ENCODE assay signal across 14 mouse cellular contexts in genomic region chr1:106428580-106428979, GRCm38 (mm10).
DNase-seq lines count a peak whose midpoint lies in the region; ATAC-seq and TF ChIP-seq lines count a peak whose summit lies in the region.
"Had no signal": no experiment of that assay in that cellular context is flagged by ENCODE, and none has a peak within 500 bp of the region (broad histone marks: within the 10 kb centered on the region; RNA-seq: fewer than 3 reads in every experiment).

No protein-coding gene starts in this region.

- TF ChIP-seq CTCF in thymus, adult 2 months (IDR thresholded peaks at IDR 0.05; ENCODE audit: borderline replicate concordance, control insufficient read depth, extremely low read depth, insufficient read depth, low read length, poor library complexity): no peak

- no peak for DNase-seq in hindbrain, embryonic 11.5 days (ENCODE audit: low spot score)
- DNase-seq in thymus, adult 2 months: peak; percentile 21
- no peak for DNase-seq in thymus, adult 18-20 months
- peak; percentile 35 for DNase-seq in thymus, postnatal 4 days
- DNase-seq in adrenal gland, postnatal 14 days: no peak
- no peak for DNase-seq in gastrocnemius, postnatal 14 days
- DNase-seq: adrenal gland, adult 2 months; kidney, postnatal 14 days; liver; lung, adult 2 months; lung, postnatal 4 days had no signal

- no peaks in the 10 kb centered on the region for H3K4me1 ChIP-seq in hindbrain, embryonic 12.5 days
- no peaks in the 10 kb centered on the region for H3K4me1 ChIP-seq in hindbrain, embryonic 11.5 days (replicated peaks; ENCODE audit: control insufficient read depth, insufficient read depth, low read length)
- peaks cover 6% of the 10 kb centered on the region for H3K4me1 ChIP-seq in thymus, adult 2 months (replicated peaks; ENCODE audit: control insufficient read depth, insufficient read depth, low read length)

- H3K27ac ChIP-seq in hindbrain, embryonic 12.5 days: no peak overlapping the region
- H3K27ac ChIP-seq in hindbrain, embryonic 11.5 days (ENCODE audit: low read depth, low read length): no peak overlapping the region
- H3K27ac ChIP-seq in thymus, adult 2 months (ENCODE audit: control insufficient read depth, insufficient read depth, low read length): no peak overlapping the region

- H3K4me3 ChIP-seq in hindbrain, embryonic 12.5 days: no peak overlapping the region
- H3K4me3 ChIP-seq in hindbrain, embryonic 11.5 days (ENCODE audit: low read depth, low read length): no peak overlapping the region
- no peak overlapping the region for H3K4me3 ChIP-seq in thymus, adult 2 months (ENCODE audit: control insufficient read depth, insufficient read depth, low read length)
- no peak overlapping the region for H3K4me3 ChIP-seq in myocyte
- H3K4me3 ChIP-seq: erythroblast, embryonic 14.5 days had no signal

- no peak overlapping the region for H3ac ChIP-seq in myocyte (ENCODE audit: control insufficient read depth, insufficient read length)

- 73% methylated on average over 4 of the region's 4 CpGs for WGBS in hindbrain, embryonic 12.5 days
- WGBS in hindbrain, embryonic 11.5 days: 73% methylated on average over 4 of the region's 4 CpGs
- WGBS in thymus, adult 2 months: 18% methylated on average over 4 of the region's 4 CpGs

- H3K4me2 ChIP-seq in hindbrain, embryonic 12.5 days (replicated peaks): no peak overlapping the region
- H3K4me2 ChIP-seq in hindbrain, embryonic 11.5 days (replicated peaks; ENCODE audit: low read depth, low read length): no peak overlapping the region
- no peak overlapping the region for H3K4me2 ChIP-seq in myocyte (ENCODE audit: low read depth)

- H3K36me3 ChIP-seq in hindbrain, embryonic 12.5 days: no peaks in the 10 kb centered on the region
- H3K36me3 ChIP-seq in hindbrain, embryonic 11.5 days (ENCODE audit: control insufficient read depth, insufficient read depth, low read length): no peaks in the 10 kb centered on the region
- no peaks in the 10 kb centered on the region for H3K36me3 ChIP-seq in thymus, adult 2 months (ENCODE audit: control insufficient read depth, insufficient read depth, low read length)
- no peaks in the 10 kb centered on the region for H3K36me3 ChIP-seq in myocyte (ENCODE audit: control insufficient read depth, insufficient read depth)

- no peaks in the 10 kb centered on the region for H3K79me2 ChIP-seq in myocyte (ENCODE audit: control insufficient read depth, insufficient read depth)

- 0 out of 2 replicates have a peak, but pooled peaks have one; percentile 29 for ATAC-seq in hindbrain, embryonic 12.5 days (ENCODE audit: low FRiP score)
- no peak for ATAC-seq in hindbrain, embryonic 11.5 days (ENCODE audit: low FRiP score)

- no peak overlapping the region for H3K9ac ChIP-seq in hindbrain, embryonic 12.5 days
- no peak overlapping the region for H3K9ac ChIP-seq in hindbrain, embryonic 11.5 days (ENCODE audit: low read depth, low read length)

- no peak for TF ChIP-seq POLR2A in thymus, adult 2 months (IDR thresholded peaks at IDR 0.05; ENCODE audit: control insufficient read depth, extremely low read depth, insufficient read depth, low read length, poor library complexity)
- no peak for TF ChIP-seq POLR2A in myocyte (IDR thresholded peaks at IDR 0.05; ENCODE audit: insufficient read length, low read depth)

- no peaks in the 10 kb centered on the region for H3K27me3 ChIP-seq in hindbrain, embryonic 12.5 days
- no peaks in the 10 kb centered on the region for H3K27me3 ChIP-seq in hindbrain, embryonic 11.5 days (ENCODE audit: control insufficient read depth, insufficient read depth, low read length)
- H3K27me3 ChIP-seq in thymus, adult 2 months (ENCODE audit: control insufficient read depth, insufficient read depth, low read length): no peaks in the 10 kb centered on the region
- no peaks in the 10 kb centered on the region for H3K27me3 ChIP-seq in myocyte (ENCODE audit: control insufficient read depth, insufficient read depth, insufficient read length)

- no peaks in the 10 kb centered on the region for H3K9me3 ChIP-seq in hindbrain, embryonic 12.5 days (replicated peaks)
- H3K9me3 ChIP-seq in hindbrain, embryonic 11.5 days (ENCODE audit: control insufficient read depth, low read length): no peaks in the 10 kb centered on the region

- intact Hi-C loops in gastrocnemius, postnatal 14 days (cut with DNase I; ENCODE audit: low total_unique reads): loop anchor here (10.0 kb wide), 2 partner anchors 116 to 386 kb away; no protein-coding TSS in a partner anchor

TF ChIP-seq in myocyte, 11 proteins besides CTCF, POLR2A, EP300 and RAD21:
- TF ChIP-seq TCF12 (IDR thresholded peaks at IDR 0.05; ENCODE audit: insufficient read depth, poor library complexity, severe bottlenecking) (no peak), TCF3 (IDR thresholded peaks at IDR 0.05; ENCODE audit: insufficient read length, low read depth) (no peak), MAX (IDR thresholded peaks at IDR 0.05; ENCODE audit: low read depth) (no peak), MYOD1 (IDR thresholded peaks at IDR 0.05; ENCODE audit: control insufficient read depth in 1 of 3, insufficient read length in 2 of 3, low read depth in 2 of 3) (peak in 2 of 3 experiments; percentile 4 to 53), USF1 (IDR thresholded peaks at IDR 0.05; ENCODE audit: low read depth) (no peak), POLR2AphosphoS2 (IDR thresholded peaks at IDR 0.05; ENCODE audit: insufficient read length, low read depth) (no peak), E2F4 (IDR thresholded peaks at IDR 0.05; ENCODE audit: insufficient read depth) (no peak), MYOG (IDR thresholded peaks at IDR 0.05; ENCODE audit: control insufficient read depth in 1 of 3, insufficient read depth in 1 of 3, insufficient read length in 2 of 3, low read depth in 2 of 3) (peak in 1 of 3 experiments; percentile 47), CEBPB (IDR thresholded peaks at IDR 0.05; ENCODE audit: insufficient read depth, poor library complexity, severe bottlenecking) (no peak)

Comparison
In these comparisons a context has a peak if more than half of its experiments do, and no peak if none do; other contexts are left out.
1. DNase-seq: peak in thymus, adult 2 months (single experiment) and thymus, postnatal 4 days (single experiment); none in hindbrain, embryonic 11.5 days (single experiment), thymus, adult 18-20 months (0 of 2), adrenal gland, postnatal 14 days (single experiment) and gastrocnemius, postnatal 14 days (single experiment).